8 mouse cellular contexts compared by ENCODE assay signal in genomic region chr2:104847645-104848044, GRCm38 (mm10). TPM values are rescaled to one million over a fixed set of nuclear protein-coding genes. Genes with fewer than 3 reads are reported as not detected.
DNase-seq lines count a peak whose midpoint lies in the region; ATAC-seq and TF ChIP-seq lines count a peak whose summit lies in the region.
"Had no signal": no experiment of that assay in that cellular context is flagged by ENCODE, and none has a peak within 500 bp of the region (broad histone marks: within the 10 kb centered on the region; RNA-seq: fewer than 3 reads in every experiment).

No protein-coding gene starts in this region.

- ATAC-seq in CD4-positive, CD25-positive, alpha-beta regulatory T cell, adult 4 months: peak; percentile 57
- peak; percentile 33 for ATAC-seq in activated CD4-positive, CD25-positive, alpha-beta regulatory T cell, adult 4 months
- ATAC-seq in intestine, embryonic 15.5 days: no peak

- H3K4me1 ChIP-seq in intestine, embryonic 15.5 days (replicated peaks): 0 out of 2 replicates have a peak, but pooled peaks cover 2% of the 10 kb centered on the region

- peak; percentile 67 for TF ChIP-seq CTCF in layer of hippocampus, adult 2 months (conservative IDR thresholded peaks at IDR 0.05)

- no peaks in the 10 kb centered on the region for H3K36me3 ChIP-seq in intestine, embryonic 15.5 days
- H3K36me3 ChIP-seq: neural tube, embryonic 12.5 days had no signal

- H3K9me3 ChIP-seq in intestine, embryonic 15.5 days: no peaks in the 10 kb centered on the region
- H3K9me3 ChIP-seq: neural tube, embryonic 12.5 days had no signal

- no peak overlapping the region for H3K9ac ChIP-seq in intestine, embryonic 15.5 days
- H3K9ac ChIP-seq: neural tube, embryonic 12.5 days had no signal

- no peak for DNase-seq in layer of hippocampus, adult 2 months (ENCODE audit: low spot score in 2 of 2)
- no peak for DNase-seq in layer of hippocampus, adult 8-10 months (ENCODE audit: low spot score in 2 of 2)
- DNase-seq in kidney, postnatal 4 days: peak; percentile 61 to 72
- DNase-seq in ovary, adult 18-20 months (ENCODE audit: low spot score): no peak

- WGBS in intestine, embryonic 15.5 days: 47% methylated on average over 2 of the region's 2 CpGs

- H3K27me3 ChIP-seq in intestine, embryonic 15.5 days (replicated peaks): no peaks in the 10 kb centered on the region

- no peak overlapping the region for H3K4me3 ChIP-seq in layer of hippocampus, adult 2 months
- H3K4me3 ChIP-seq in intestine, embryonic 15.5 days (replicated peaks): no peak overlapping the region
- H3K4me3 ChIP-seq: neural tube, embryonic 12.5 days had no signal

- H3K4me2 ChIP-seq in intestine, embryonic 15.5 days (replicated peaks): no peak overlapping the region
- H3K4me2 ChIP-seq: neural tube, embryonic 12.5 days had no signal

- no peak overlapping the region for H3K27ac ChIP-seq in layer of hippocampus, adult 2 months
- no peak overlapping the region for H3K27ac ChIP-seq in intestine, embryonic 15.5 days
- H3K27ac ChIP-seq: neural tube, embryonic 12.5 days had no signal

RNA-seq across cellular contexts. Expression of gene Prrg4, which starts 2.0 kb away (rescaled TPM):
- under 1 TPM; 0.47 to 0.56 TPM for total RNA-seq in layer of hippocampus, adult 2 months (2021)
- 1 to 10 TPM in 2 of 4 experiments, under 1 TPM in 2; 0.85 to 2.0 (median 1.2) TPM for total RNA-seq in layer of hippocampus, adult 8-10 months (2022)
- polyA plus RNA-seq in CD4-positive, CD25-positive, alpha-beta regulatory T cell, adult 4 months (2017; shearing (Covaris generic)): 1 to 10 TPM; 1.2 to 2.0 TPM
- polyA plus RNA-seq in activated CD4-positive, CD25-positive, alpha-beta regulatory T cell, adult 4 months (2017; shearing (Covaris generic)): 1 to 10 TPM; 1.2 to 1.4 TPM
- 2.3 and 4.0 TPM in 2 replicates for polyA plus RNA-seq in intestine, embryonic 15.5 days (2015; fragmentation: Nextera tagmentation; extraction: Ambion mirVana)

RNA-seq across cellular contexts. Expression of gene Ccdc73, which starts 20.0 kb away (rescaled TPM):
- total RNA-seq in layer of hippocampus, adult 2 months (2021): 1 to 10 TPM in 1 of 2 experiments, not detected in 1; 1.2 TPM
- 1 to 10 TPM in 1 of 4 experiments, not detected in 3; 1.4 TPM for total RNA-seq in layer of hippocampus, adult 8-10 months (2022)
- polyA plus RNA-seq in CD4-positive, CD25-positive, alpha-beta regulatory T cell, adult 4 months (2017; shearing (Covaris generic)): 1 to 10 TPM; 3.4 to 4.5 TPM
- 1 to 10 TPM; 3.3 to 5.2 TPM for polyA plus RNA-seq in activated CD4-positive, CD25-positive, alpha-beta regulatory T cell, adult 4 months (2017; shearing (Covaris generic))
- 4.6 and 5.8 TPM in 2 replicates for polyA plus RNA-seq in intestine, embryonic 15.5 days (2015; fragmentation: Nextera tagmentation; extraction: Ambion mirVana)

RNA-seq across cellular contexts. Expression of gene Qser1, which starts 31.1 kb away (rescaled TPM):
- total RNA-seq in layer of hippocampus, adult 2 months (2021): 10 to 100 TPM in 1 of 2 experiments, 1 to 10 TPM in 1; 9.8 to 11.3 TPM
- total RNA-seq in layer of hippocampus, adult 8-10 months (2022): 10 to 100 TPM; 10.3 to 12.0 (median 11.2) TPM
- 1 to 10 TPM; 1.6 to 2.1 TPM for polyA plus RNA-seq in CD4-positive, CD25-positive, alpha-beta regulatory T cell, adult 4 months (2017; shearing (Covaris generic))
- 1 to 10 TPM in 1 of 2 experiments, under 1 TPM in 1; 0.93 to 1.2 TPM for polyA plus RNA-seq in activated CD4-positive, CD25-positive, alpha-beta regulatory T cell, adult 4 months (2017; shearing (Covaris generic))
- 7.3 and 8.0 TPM in 2 replicates for polyA plus RNA-seq in intestine, embryonic 15.5 days (2015; fragmentation: Nextera tagmentation; extraction: Ambion mirVana)

Comparison
In these comparisons a context has a peak if more than half of its experiments do, and no peak if none do; other contexts are left out.
1. DNase-seq: peak in kidney, postnatal 4 days (2 of 2); none in layer of hippocampus, adult 2 months (0 of 2), layer of hippocampus, adult 8-10 months (0 of 2) and ovary, adult 18-20 months (single experiment).